Mouse (Mus musculus): ENCODE results near the gene Fam149a.

GRCm38 (mm10) chr8:45359091-45359605, 22.9 kb downstream of the Fam149a start:
- TF ChIP-seq CTCF (IDR thresholded peaks at IDR 0.05; ENCODE audit: low read depth, low read length) (no peak), POLR2A (IDR thresholded peaks at IDR 0.05; ENCODE audit: borderline replicate concordance, low read depth, low read length) (no peak)

All from bone marrow macrophage, adult 2 months (primary cell).